Mouse (Mus musculus): ENCODE data around the gene Sema5a. TPM values are rescaled to one million over a fixed set of nuclear protein-coding genes. Genes with fewer than 3 reads are reported as not detected.

The Sema5a gene
- polyA plus RNA-seq, 1 experiment, result 1.3 TPM

DNA sequence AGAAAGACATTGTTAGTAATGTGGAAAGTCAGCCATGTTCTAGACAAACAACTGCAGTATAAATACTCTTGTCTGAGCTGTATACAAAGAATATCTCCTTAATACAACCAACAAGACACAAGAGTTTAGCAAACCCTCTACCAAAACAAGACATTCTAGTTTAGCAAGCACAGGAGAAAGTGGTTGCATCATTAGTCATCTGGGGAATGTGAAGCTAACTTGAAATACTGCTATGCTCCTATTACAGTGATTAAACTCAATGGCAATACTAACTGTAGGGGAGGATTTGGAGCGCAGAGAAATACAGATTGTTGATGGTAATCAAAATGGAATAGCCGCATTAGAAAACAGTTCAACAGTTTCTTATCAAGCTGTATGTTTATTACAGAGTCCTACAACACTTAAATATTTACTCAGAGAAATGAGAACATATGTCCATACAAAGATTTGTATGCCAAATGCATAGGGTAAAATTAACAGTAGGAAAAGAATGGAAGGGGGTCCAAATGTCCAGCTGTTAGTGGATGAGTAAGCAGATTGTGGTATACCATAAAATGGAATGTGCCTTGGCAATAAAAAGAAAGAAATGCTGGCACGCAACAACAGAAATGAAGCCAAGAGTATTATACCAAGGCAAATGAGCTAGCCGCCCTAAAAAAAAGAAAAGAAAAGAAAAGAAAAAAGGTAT lies 472.8 kb downstream of the Sema5a start:
- no peak for TF ChIP-seq POLR2A (IDR thresholded peaks at IDR 0.05; ENCODE audit: control insufficient read depth, extremely low read depth, insufficient read depth, low read length, poor library complexity)
- TF ChIP-seq CTCF (IDR thresholded peaks at IDR 0.05; ENCODE audit: borderline replicate concordance, control insufficient read depth, extremely low read depth, insufficient read depth, low read length, poor library complexity), result no peak
- WGBS, result 92% methylated on average over 4 of the region's 4 CpGs
- Histone ChIP-seq H3K27me3 (ENCODE audit: control insufficient read depth, insufficient read depth, low read length) (no peaks in the 10 kb centered on the region), H3K4me3 (ENCODE audit: control insufficient read depth, insufficient read depth, low read length) (no peak overlapping the region), H3K4me1 (replicated peaks; ENCODE audit: control insufficient read depth, insufficient read depth, low read length) (no peaks in the 10 kb centered on the region), H3K27ac (ENCODE audit: control insufficient read depth, insufficient read depth, low read length) (no peak overlapping the region), H3K36me3 (ENCODE audit: control insufficient read depth, insufficient read depth, low read length) (no peaks in the 10 kb centered on the region)
- no peak for DNase-seq

DNA sequence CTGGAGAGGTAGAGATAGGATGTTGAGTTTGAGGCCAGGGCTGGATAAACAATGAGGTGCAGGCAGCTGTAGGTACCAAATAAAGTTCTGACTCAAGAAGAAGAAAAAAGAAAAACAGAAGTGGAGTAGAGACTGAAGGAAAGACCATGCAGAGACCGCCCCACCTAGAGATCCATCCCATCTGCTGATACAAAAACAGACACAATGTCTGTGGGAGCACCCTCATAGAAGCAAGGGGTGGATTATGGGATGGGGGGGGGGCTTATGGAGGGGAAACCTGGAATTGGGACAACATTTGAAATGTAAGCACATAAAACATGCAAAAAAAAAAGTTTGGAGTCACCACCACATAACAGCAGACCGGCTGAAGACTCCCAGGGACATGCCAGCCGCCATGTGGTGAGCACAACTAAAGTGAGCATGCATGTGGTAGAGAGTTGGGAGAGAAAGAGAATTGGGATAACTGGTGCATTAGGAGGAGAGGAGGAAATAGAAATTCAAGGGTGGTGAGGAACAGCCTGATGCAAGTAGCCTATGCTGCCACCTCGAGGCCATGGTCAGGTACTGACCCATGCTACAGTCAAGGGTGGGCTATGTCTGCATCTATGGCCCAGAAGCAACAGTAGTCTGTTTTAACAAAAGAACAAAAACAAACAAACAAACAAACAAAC lies 473.8 kb downstream of the Sema5a start:
- Histone ChIP-seq H3K4me1 (replicated peaks; ENCODE audit: control insufficient read depth, insufficient read depth, low read length) (no peaks in the 10 kb centered on the region), H3K27me3 (ENCODE audit: control insufficient read depth, insufficient read depth, low read length) (no peaks in the 10 kb centered on the region), H3K36me3 (ENCODE audit: control insufficient read depth, insufficient read depth, low read length) (no peaks in the 10 kb centered on the region), H3K27ac (ENCODE audit: control insufficient read depth, insufficient read depth, low read length) (no peak overlapping the region), H3K4me3 (ENCODE audit: control insufficient read depth, insufficient read depth, low read length) (no peak overlapping the region)
- TF ChIP-seq POLR2A (IDR thresholded peaks at IDR 0.05; ENCODE audit: control insufficient read depth, extremely low read depth, insufficient read depth, low read length, poor library complexity), result no peak
- TF ChIP-seq CTCF (IDR thresholded peaks at IDR 0.05; ENCODE audit: borderline replicate concordance, control insufficient read depth, extremely low read depth, insufficient read depth, low read length, poor library complexity), result no peak
- WGBS, result 47% methylated on average over 4 of the region's 4 CpGs
- DNase-seq, result no peak

DNA sequence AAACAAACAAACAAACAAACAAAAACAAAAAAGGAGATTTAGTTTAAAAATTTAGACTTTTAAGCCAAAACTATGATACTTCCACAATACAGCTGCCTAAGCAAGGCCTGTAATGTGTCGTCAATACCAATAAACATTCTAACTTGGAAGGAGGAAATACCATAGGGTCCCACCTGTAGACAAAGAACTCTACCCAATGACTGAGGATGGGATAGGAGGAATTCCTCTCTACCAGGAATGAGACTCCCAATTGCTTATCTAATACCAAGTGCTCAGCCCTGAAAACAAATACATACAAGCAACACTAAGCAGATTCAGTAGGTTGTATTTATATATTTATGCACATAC lies 474.3 kb downstream of the Sema5a start:
- Histone ChIP-seq H3K27ac (ENCODE audit: control insufficient read depth, insufficient read depth, low read length) (no peak overlapping the region), H3K4me1 (replicated peaks; ENCODE audit: control insufficient read depth, insufficient read depth, low read length) (no peaks in the 10 kb centered on the region), H3K36me3 (ENCODE audit: control insufficient read depth, insufficient read depth, low read length) (no peaks in the 10 kb centered on the region), H3K27me3 (ENCODE audit: control insufficient read depth, insufficient read depth, low read length) (no peaks in the 10 kb centered on the region), H3K4me3 (ENCODE audit: control insufficient read depth, insufficient read depth, low read length) (no peak overlapping the region)
- WGBS, result 86% methylated on average over 1 of the region's 1 CpGs
- no peak for DNase-seq
- no peak for TF ChIP-seq POLR2A (IDR thresholded peaks at IDR 0.05; ENCODE audit: control insufficient read depth, extremely low read depth, insufficient read depth, low read length, poor library complexity)
- TF ChIP-seq CTCF (IDR thresholded peaks at IDR 0.05; ENCODE audit: borderline replicate concordance, control insufficient read depth, extremely low read depth, insufficient read depth, low read length, poor library complexity), result no peak

DNA sequence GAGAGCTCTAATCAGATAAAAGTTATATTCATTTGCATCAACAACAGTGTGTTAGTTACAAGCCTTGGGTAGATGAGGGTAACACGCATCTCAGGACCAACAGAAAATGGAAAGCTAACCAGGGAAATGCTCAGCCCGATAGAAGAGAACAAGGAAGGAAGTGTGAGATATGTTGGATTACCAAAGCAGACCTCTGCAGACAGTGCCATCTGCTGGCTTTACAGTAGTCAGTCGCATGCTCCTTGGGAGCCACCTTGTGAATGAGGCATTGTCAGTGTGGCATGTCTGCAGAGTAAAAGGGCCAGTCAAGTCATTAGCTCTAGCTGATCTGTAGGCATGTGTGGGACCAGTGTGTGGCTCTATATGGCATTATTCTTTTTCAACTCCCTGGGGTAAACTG lies 486.2 kb downstream of the Sema5a start:
- no peak overlapping the region for H3K4me3 ChIP-seq (ENCODE audit: control insufficient read depth, insufficient read depth, low read length)
- DNase-seq, result no peak
- H3K36me3 ChIP-seq (ENCODE audit: control insufficient read depth, insufficient read depth, low read length), result no peaks in the 10 kb centered on the region
- WGBS, result 22% methylated on average over 3 of the region's 3 CpGs
- no peaks in the 10 kb centered on the region for H3K4me1 ChIP-seq (replicated peaks; ENCODE audit: control insufficient read depth, insufficient read depth, low read length)
- TF ChIP-seq CTCF (IDR thresholded peaks at IDR 0.05; ENCODE audit: borderline replicate concordance, control insufficient read depth, extremely low read depth, insufficient read depth, low read length, poor library complexity) (no peak), POLR2A (IDR thresholded peaks at IDR 0.05; ENCODE audit: control insufficient read depth, extremely low read depth, insufficient read depth, low read length, poor library complexity) (no peak)
- no peaks in the 10 kb centered on the region for H3K27me3 ChIP-seq (ENCODE audit: control insufficient read depth, insufficient read depth, low read length)
- H3K27ac ChIP-seq (ENCODE audit: control insufficient read depth, insufficient read depth, low read length), result no peak overlapping the region

Other genes starting within 250 kb of the Sema5a start
- not detected in 2 replicates for gene Tas2r119, start 67.5 kb upstream of the Sema5a start, polyA plus RNA-seq (2012; rRNA removed)